ENCODE assay signal across 12 mouse cellular contexts in the genomic region with DNA sequence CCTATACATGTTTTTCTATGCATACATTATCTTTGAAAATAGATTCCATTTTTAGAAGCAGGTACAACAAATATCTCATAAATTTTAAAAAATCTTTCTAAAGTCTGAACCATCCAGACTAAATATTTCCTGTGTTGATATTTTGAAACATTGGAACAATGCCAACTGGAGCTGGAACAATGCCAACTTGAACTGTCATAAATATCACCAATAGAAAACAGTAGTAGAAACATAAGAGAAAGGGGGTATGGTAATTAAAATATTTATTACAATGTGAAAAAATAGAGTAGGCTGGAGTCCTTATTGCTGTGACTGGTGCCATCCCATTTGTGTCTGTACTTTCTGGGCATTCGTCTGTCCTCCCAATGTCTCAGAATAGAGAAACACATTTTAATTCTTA.
DNase-seq lines count a peak whose midpoint lies in the region; ATAC-seq lines count a peak whose summit lies in the region.
"Had no signal": no experiment of that assay in that cellular context is flagged by ENCODE, and none has a peak within 500 bp of the region (broad histone marks: within the 10 kb centered on the region; RNA-seq: fewer than 3 reads in every experiment).

No protein-coding gene starts in this region.

- ATAC-seq in cerebellum, adult (ENCODE audit: insufficient number of reproducible peaks, low FRiP score, low TSS enrichment): no peak
- ATAC-seq: liver, embryonic 12.5 days had no signal

- intact Hi-C loops in left cerebral cortex, postnatal 4 days (cut with DNase I): no loop called here
- intact Hi-C loops in left cerebral cortex, postnatal 36 days (cut with DNase I): loop anchor here (5.0 kb wide), 1 partner anchor 784 kb away; a partner anchor contains a TSS

- DNase-seq in cerebellum, adult 11 months: peak; percentile 22
- peak; percentile 22 for DNase-seq in left cerebral cortex, postnatal 4 days
- no peak for DNase-seq in left cerebral cortex, postnatal 36 days (ENCODE audit: low spot score in 2 of 2)
- peak; percentile 16 for DNase-seq in 3T3-L1 (ENCODE audit: low read depth, low spot score)
- peak; percentile 70 to 81 for DNase-seq in cerebellum, postnatal 10 days
- no peak for DNase-seq in gastrocnemius, postnatal 4 days (ENCODE audit: low spot score in 2 of 2)
- no peak for DNase-seq in thymus, postnatal 4 days
- DNase-seq: adrenal gland, adult 2 months; heart, adult 18-20 months; thymus, postnatal 36 days had no signal

Comparison
In these comparisons a context has a peak if more than half of its experiments do, and no peak if none do; other contexts are left out.
1. DNase-seq: peak in cerebellum, adult 11 months (single experiment), left cerebral cortex, postnatal 4 days (single experiment), 3T3-L1 (single experiment) and cerebellum, postnatal 10 days (2 of 2); none in left cerebral cortex, postnatal 36 days (0 of 2), gastrocnemius, postnatal 4 days (0 of 2) and thymus, postnatal 4 days (single experiment).